Mouse (Mus musculus): ENCODE results near the gene Syt13. TPM values are rescaled to one million over a fixed set of nuclear protein-coding genes. Genes with fewer than 3 reads are reported as not detected.

Syt13 gene
- polyA plus RNA-seq, 2 experiments, result 8.4 to 11.7 TPM

DNA sequence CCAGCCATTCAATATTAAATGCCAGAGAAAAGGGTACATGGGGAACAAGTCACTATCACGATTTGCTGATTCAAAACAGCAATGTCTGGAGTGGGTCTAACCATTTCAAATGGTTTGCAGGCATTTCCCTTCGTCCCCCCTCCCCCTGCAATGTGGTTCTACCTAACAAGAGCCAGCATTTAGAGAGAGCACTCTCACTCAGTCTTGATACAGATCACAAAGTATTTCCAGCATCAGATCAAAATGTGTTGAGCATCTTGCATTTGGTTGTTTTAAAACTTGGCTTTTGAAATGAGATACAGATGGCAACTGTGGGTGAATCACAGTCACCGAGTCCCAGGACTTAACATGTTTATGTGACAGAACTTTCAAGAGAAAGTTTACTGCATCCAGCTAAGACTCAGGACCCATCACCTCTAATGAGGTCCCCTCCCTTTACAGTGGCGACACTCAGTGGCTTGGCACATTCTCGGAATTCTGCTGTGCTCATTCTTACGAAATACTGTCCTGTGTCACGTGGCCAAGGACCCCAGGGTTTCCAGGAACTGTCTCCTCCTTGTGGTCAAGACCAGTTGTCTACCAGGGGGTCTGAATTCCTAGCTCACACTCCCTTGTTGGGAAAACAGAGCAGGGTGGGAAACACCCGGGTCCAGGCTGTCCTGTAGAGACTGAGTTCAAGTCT, 67.8 kb downstream of the Syt13 start:
- Histone ChIP-seq H3K4me3 (replicated peaks; ENCODE audit: low read length) (no peak overlapping the region), H3K27me3 (ENCODE audit: control insufficient read depth, insufficient read depth, low read length) (no peaks in the 10 kb centered on the region), H3K9ac (ENCODE audit: low read depth, low read length, severe bottlenecking) (no peak overlapping the region), H3K27ac (replicated peaks; ENCODE audit: low read depth, low read length) (no peak overlapping the region), H3K36me3 (ENCODE audit: control insufficient read depth, insufficient read depth, low read length) (peaks cover 66% of the 10 kb centered on the region), H3K9me3 (ENCODE audit: control insufficient read depth, low read length) (no peaks in the 10 kb centered on the region), H3K4me2 (replicated peaks; ENCODE audit: low read depth, low read length, severe bottlenecking) (no peak overlapping the region), H3K4me1 (ENCODE audit: control insufficient read depth, insufficient read depth, low read length) (peaks cover 7% of the 10 kb centered on the region)
- DNase-seq (ENCODE audit: low spot score) (no peak), ATAC-seq (ENCODE audit: low FRiP score, low read depth) (no peak)
- 58% methylated on average over 8 of the region's 8 CpGs for WGBS
- TF ChIP-seq POLR2A (IDR thresholded peaks at IDR 0.05; ENCODE audit: borderline replicate concordance, extremely low read depth, insufficient read depth, insufficient read length), result no peak

DNA sequence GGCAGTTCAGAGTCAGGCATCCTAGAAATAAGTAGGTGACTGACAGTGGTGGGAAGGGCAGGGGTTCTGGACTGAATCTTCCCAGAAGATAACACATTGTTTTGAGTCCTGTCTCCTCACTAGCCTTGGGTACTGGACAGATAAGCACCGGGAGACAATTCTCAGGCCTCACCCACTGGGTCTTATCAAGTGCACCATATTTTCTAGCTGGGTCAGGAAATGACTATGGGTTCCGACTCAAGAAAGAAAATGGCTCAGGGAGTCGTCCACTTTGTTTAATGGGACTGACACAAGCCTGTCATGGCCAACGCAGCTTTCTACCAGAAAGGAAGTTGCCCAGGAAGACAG, 68.3 kb downstream of the Syt13 start:
- Histone ChIP-seq H3K4me1 (ENCODE audit: control insufficient read depth, insufficient read depth, low read length) (peaks cover 13% of the 10 kb centered on the region), H3K4me2 (replicated peaks; ENCODE audit: low read depth, low read length, severe bottlenecking) (no peak overlapping the region), H3K9ac (ENCODE audit: low read depth, low read length, severe bottlenecking) (no peak overlapping the region), H3K36me3 (ENCODE audit: control insufficient read depth, insufficient read depth, low read length) (peaks cover 62% of the 10 kb centered on the region), H3K4me3 (replicated peaks; ENCODE audit: low read length) (no peak overlapping the region), H3K27ac (replicated peaks; ENCODE audit: low read depth, low read length) (no peak overlapping the region), H3K27me3 (ENCODE audit: control insufficient read depth, insufficient read depth, low read length) (no peaks in the 10 kb centered on the region), H3K9me3 (ENCODE audit: control insufficient read depth, low read length) (no peaks in the 10 kb centered on the region)
- DNase-seq (ENCODE audit: low spot score) (no peak), ATAC-seq (ENCODE audit: low FRiP score, low read depth) (no peak)
- no peak for TF ChIP-seq POLR2A (IDR thresholded peaks at IDR 0.05; ENCODE audit: borderline replicate concordance, extremely low read depth, insufficient read depth, insufficient read length)
- WGBS, result 92% methylated on average over 4 of the region's 4 CpGs

- Histone ChIP-seq H3K4me1 (ENCODE audit: control insufficient read depth, insufficient read depth, low read length) (peaks cover 22% of the 10 kb centered on the region), H3K27ac (replicated peaks; ENCODE audit: low read depth, low read length) (no peak overlapping the region), H3K27me3 (ENCODE audit: control insufficient read depth, insufficient read depth, low read length) (no peaks in the 10 kb centered on the region), H3K9ac (ENCODE audit: low read depth, low read length, severe bottlenecking) (no peak overlapping the region), H3K4me2 (replicated peaks; ENCODE audit: low read depth, low read length, severe bottlenecking) (no peak overlapping the region), H3K9me3 (ENCODE audit: control insufficient read depth, low read length) (no peaks in the 10 kb centered on the region), H3K36me3 (ENCODE audit: control insufficient read depth, insufficient read depth, low read length) (peaks cover 62% of the 10 kb centered on the region), H3K4me3 (replicated peaks; ENCODE audit: low read length) (no peak overlapping the region)
- WGBS, result 85% methylated on average over 7 of the region's 7 CpGs
- no peak for TF ChIP-seq POLR2A (IDR thresholded peaks at IDR 0.05; ENCODE audit: borderline replicate concordance, extremely low read depth, insufficient read depth, insufficient read length)
- DNase-seq (ENCODE audit: low spot score) (no peak), ATAC-seq (ENCODE audit: low FRiP score, low read depth) (no peak)
Observed at GRCm38 (mm10) chr2:92984321-92985108, 69.6 kb downstream of the Syt13 start.

GRCm38 (mm10) chr2:92985171-92985570, 70.3 kb downstream of the Syt13 start:
- no peak overlapping the region for H3K27ac ChIP-seq (replicated peaks; ENCODE audit: low read depth, low read length)
- peaks cover 58% of the 10 kb centered on the region for H3K36me3 ChIP-seq (ENCODE audit: control insufficient read depth, insufficient read depth, low read length)
- no peak for DNase-seq (ENCODE audit: low spot score)
- H3K4me2 ChIP-seq (replicated peaks; ENCODE audit: low read depth, low read length, severe bottlenecking), result no peak overlapping the region
- peaks cover 22% of the 10 kb centered on the region for H3K4me1 ChIP-seq (ENCODE audit: control insufficient read depth, insufficient read depth, low read length)
- no peak for ATAC-seq (ENCODE audit: low FRiP score, low read depth)
- TF ChIP-seq POLR2A (IDR thresholded peaks at IDR 0.05; ENCODE audit: borderline replicate concordance, extremely low read depth, insufficient read depth, insufficient read length), result no peak
- 83% methylated on average over 2 of the region's 2 CpGs for WGBS
- no peak overlapping the region for H3K9ac ChIP-seq (ENCODE audit: low read depth, low read length, severe bottlenecking)
- H3K9me3 ChIP-seq (ENCODE audit: control insufficient read depth, low read length), result no peaks in the 10 kb centered on the region
- no peaks in the 10 kb centered on the region for H3K27me3 ChIP-seq (ENCODE audit: control insufficient read depth, insufficient read depth, low read length)
- H3K4me3 ChIP-seq (replicated peaks; ENCODE audit: low read length), result no peak overlapping the region

- Histone ChIP-seq H3K9ac (ENCODE audit: low read depth, low read length, severe bottlenecking) (no peak overlapping the region), H3K4me3 (replicated peaks; ENCODE audit: low read length) (no peak overlapping the region), H3K27me3 (ENCODE audit: control insufficient read depth, insufficient read depth, low read length) (no peaks in the 10 kb centered on the region), H3K4me1 (ENCODE audit: control insufficient read depth, insufficient read depth, low read length) (peaks cover 22% of the 10 kb centered on the region), H3K36me3 (ENCODE audit: control insufficient read depth, insufficient read depth, low read length) (peaks cover 56% of the 10 kb centered on the region), H3K27ac (replicated peaks; ENCODE audit: low read depth, low read length) (no peak overlapping the region), H3K4me2 (replicated peaks; ENCODE audit: low read depth, low read length, severe bottlenecking) (no peak overlapping the region), H3K9me3 (ENCODE audit: control insufficient read depth, low read length) (no peaks in the 10 kb centered on the region)
- no peak for TF ChIP-seq POLR2A (IDR thresholded peaks at IDR 0.05; ENCODE audit: borderline replicate concordance, extremely low read depth, insufficient read depth, insufficient read length)
- DNase-seq (ENCODE audit: low spot score), result no peak
- ATAC-seq (ENCODE audit: low FRiP score, low read depth), result no peak
- WGBS, result 57% methylated on average over 7 of the region's 7 CpGs
Observed at GRCm38 (mm10) chr2:92985600-92985999, 70.7 kb downstream of the Syt13 start.

Data from limb, embryonic 14.5 days (tissue).